Mouse (Mus musculus) CH12.LX (cell line): ENCODE data around the gene Aptx. TPM values are rescaled to one million over a fixed set of nuclear protein-coding genes. Genes with fewer than 3 reads are reported as not detected.

Source experiments
- DNase-seq: peaks from one replicate; pipeline ENCODE4 v3.0.0-alpha.2; 2013; ENCODE audit errors: extremely low read depth
- H3K27ac ChIP-seq: 2 replicates; pipeline ENCODE4 v1.5.1; 2012; ENCODE audit warnings: low read depth, mild to moderate bottlenecking, control low read depth, moderate library complexity; ENCODE audit not compliant: insufficient read depth
- H3K27me3 ChIP-seq: replicated peaks from 2 replicates; pipeline ENCODE3; 2012; ENCODE audit warnings: inconsistent platforms
- H3K36me3 ChIP-seq, 2 experiments: replicated peaks in 1 of 2; 2 replicates each; pipeline versions ENCODE3 to v1.6.1; 2012; ENCODE audit warnings: inconsistent platforms in 1 of 2, low read length in 1 of 2, mild to moderate bottlenecking in 1 of 2, mixed read lengths in 1 of 2, moderate library complexity in 1 of 2; ENCODE audit not compliant: control insufficient read depth in 1 of 2, insufficient read depth in 1 of 2
- H3K4me1 ChIP-seq, 2 experiments: 2 replicates each; pipeline ENCODE4 v1.6.1; 2012; ENCODE audit warnings: inconsistent platforms in 1 of 2, moderate library complexity in 1 of 2; ENCODE audit not compliant: insufficient read depth in 2 of 2, control insufficient read depth in 1 of 2
- H3K4me2 ChIP-seq: 2 replicates; pipeline ENCODE4 v1.6.1; 2012; ENCODE audit warnings: low read depth, mild to moderate bottlenecking, control low read depth; ENCODE audit not compliant: poor library complexity, insufficient read depth, severe bottlenecking
- H3K4me3 ChIP-seq, 3 experiments: fragments of 150-350 bp in 1 of 3; sonication (generic) in 1 of 3; replicated peaks in 1 of 3; 2 replicates each; pipeline versions ENCODE3 to v1.5.1; 2011 to 2012; ENCODE audit warnings: low read depth in 2 of 3, low read length in 2 of 3, mild to moderate bottlenecking in 2 of 3, moderate library complexity in 2 of 3, control low read depth in 1 of 3, improper control_type of control experiment in 1 of 3, inconsistent platforms in 1 of 3, mixed read lengths in 1 of 3; ENCODE audit not compliant: poor library complexity in 1 of 3
- H3K79me2 ChIP-seq: replicated peaks from 2 replicates; pipeline ENCODE4 v1.6.1; 2012; ENCODE audit warnings: mild to moderate bottlenecking, moderate library complexity; ENCODE audit not compliant: control insufficient read depth, poor library complexity, insufficient read depth, severe bottlenecking; ENCODE audit errors: extremely low read depth
- H3K9ac ChIP-seq: 2 replicates; pipeline ENCODE4 v1.6.1; 2012; ENCODE audit warnings: low read depth, mild to moderate bottlenecking, control low read depth, moderate library complexity; ENCODE audit not compliant: insufficient read depth
- H3K9me3 ChIP-seq: replicated peaks from 2 replicates; pipeline ENCODE3; 2012; ENCODE audit warnings: low read length, inconsistent platforms, mixed read lengths
- CHD1 ChIP-seq: IDR thresholded peaks from 2 replicates; pipeline ENCODE4 v1.6.1; 2012; ENCODE audit warnings: low read depth, low read length, improper control_type of control experiment, inconsistent platforms
- CTCF ChIP-seq, 2 experiments: IDR thresholded peaks in 1 of 2; conservative IDR thresholded peaks in 1 of 2; 2 replicates each; pipeline ENCODE4 v1.5.1; 2011 to 2012; ENCODE audit warnings: low read depth in 2 of 2, low read length in 2 of 2, improper control_type of control experiment in 1 of 2, inconsistent platforms in 1 of 2, mild to moderate bottlenecking in 1 of 2, moderate library complexity in 1 of 2
- EP300 ChIP-seq: IDR thresholded peaks from 2 replicates; pipeline ENCODE4 v1.6.1; 2011; ENCODE audit warnings: low read length, improper control_type of control experiment
- GABPA ChIP-seq: IDR thresholded peaks from 2 replicates; pipeline ENCODE4 v1.6.1; 2012; ENCODE audit warnings: low read depth, low read length, improper control_type of control experiment, inconsistent platforms; ENCODE audit not compliant: insufficient replicate concordance
- KAT2A ChIP-seq: IDR thresholded peaks from 2 replicates; pipeline ENCODE4 v1.6.1; 2012; ENCODE audit warnings: low read length, improper control_type of control experiment, inconsistent platforms; ENCODE audit not compliant: insufficient replicate concordance
- MAFK ChIP-seq: IDR thresholded peaks from 2 replicates; pipeline ENCODE4 v1.6.1; 2011; ENCODE audit warnings: low read length, improper control_type of control experiment; ENCODE audit not compliant: insufficient replicate concordance
- MAX ChIP-seq: IDR thresholded peaks from 2 replicates; pipeline ENCODE4 v1.6.1; 2011; ENCODE audit warnings: low read length, improper control_type of control experiment
- MEF2A ChIP-seq: IDR thresholded peaks from 2 replicates; pipeline ENCODE4 v1.6.1; 2014; ENCODE audit warnings: low read depth, mild to moderate bottlenecking, inconsistent platforms, low read length, improper control_type of control experiment, borderline replicate concordance
- MXI1 ChIP-seq: IDR thresholded peaks from 2 replicates; pipeline ENCODE4 v1.6.1; 2011; ENCODE audit warnings: mild to moderate bottlenecking, low read depth, low read length, improper control_type of control experiment
- NELFE ChIP-seq: IDR thresholded peaks from 2 replicates; pipeline ENCODE4 v1.6.1; 2011; ENCODE audit warnings: low read depth, low read length, improper control_type of control experiment
- PAX5 ChIP-seq: IDR thresholded peaks from 2 replicates; pipeline ENCODE4 v1.6.1; 2012; ENCODE audit warnings: low read length, inconsistent platforms, mixed read lengths
- POLR2AphosphoS2 ChIP-seq: IDR thresholded peaks from 2 replicates; pipeline ENCODE4 v1.6.1; 2011; ENCODE audit warnings: low read depth, low read length, improper control_type of control experiment
- RAD21 ChIP-seq: IDR thresholded peaks from 2 replicates; pipeline ENCODE4 v1.6.1; 2011; ENCODE audit warnings: low read depth, mild to moderate bottlenecking, low read length, improper control_type of control experiment, moderate library complexity
- SIN3A ChIP-seq: IDR thresholded peaks from 2 replicates; pipeline ENCODE4 v1.6.1; 2012; ENCODE audit warnings: low read length, improper control_type of control experiment, inconsistent platforms
- SMC3 ChIP-seq: IDR thresholded peaks from 2 replicates; pipeline ENCODE4 v1.6.1; 2011; ENCODE audit warnings: low read depth, low read length, improper control_type of control experiment
- TBP ChIP-seq: conservative IDR thresholded peaks from 2 replicates; pipeline ENCODE4 v1.6.1; 2011; ENCODE audit warnings: low read depth, low read length, improper control_type of control experiment
- USF2 ChIP-seq: conservative IDR thresholded peaks from 2 replicates; pipeline ENCODE4 v1.6.1; 2011; ENCODE audit warnings: low read depth, low read length, improper control_type of control experiment
- ZC3H11A ChIP-seq: IDR thresholded peaks from 2 replicates; pipeline ENCODE4 v1.6.1; 2012; ENCODE audit warnings: low read depth, mild to moderate bottlenecking, inconsistent platforms, low read length, improper control_type of control experiment
- dilution Hi-C: fragments of 300-500 bp; cut with MboI; formaldehyde crosslinking; loops from 2 replicates; pipeline ENCODE4 v1.14.3; 2020; ENCODE audit warnings: low sequenced_read_pairs; ENCODE audit not compliant: extremely low pct_unique_long_range_greater_than_20kb, extremely low pct_ligation_motif_present
- in situ Hi-C: fragments of 300-500 bp; cut with MboI; formaldehyde crosslinking; loops from 3 replicates; pipeline ENCODE4 v1.14.3; 2019; ENCODE audit warnings: low sequenced_read_pairs, low pct_ligation_motif_present, low pct_unique_long_range_greater_than_20kb, mixed read lengths
- polyA plus RNA-seq: library from polyadenylated mRNA; unstranded; fragments of >175 nt; gene quantifications from 2 replicates; pipeline ENCODE4 v1.2.1, GENCODE M21; 2012; ENCODE audit warnings: low read depth; ENCODE audit not compliant: insufficient read length
- total RNA-seq, 2 experiments: library from RNA; depleted of rRNA; stranded (reverse); fragments of 300-350 nt in 1 of 2; fragments of >200 nt in 1 of 2; gene quantifications; 2 replicates each; pipeline ENCODE4 v1.2.3; 2012 to 2014

The Aptx gene
- total and polyA plus RNA-seq, 3 experiments, result 15.1 to 20.2 (median 16.6) TPM

- TF ChIP-seq GABPA (no peak), POLR2AphosphoS2 (0 out of 2 replicates have a peak, but pooled peaks have one; percentile 24)
- peaks cover 43 to 84% of the 10 kb centered on the region in 2 experiments for H3K36me3 ChIP-seq
- H3K27ac ChIP-seq, result no peak overlapping the region
- H3K27me3 ChIP-seq, result no peaks in the 10 kb centered on the region
- dilution Hi-C loops, result no loop called here
- no peak for DNase-seq
- in situ Hi-C loops, result no loop called here
- H3K4me3 ChIP-seq, result no peak overlapping the region
- H3K79me2 ChIP-seq, result peaks cover 4% of the 10 kb centered on the region; the same call in 1 of the 2 replicates
- no peak overlapping the region for H3K9ac ChIP-seq
- H3K4me2 ChIP-seq, result no peak overlapping the region
- no peaks in the 10 kb centered on the region for H3K9me3 ChIP-seq
- H3K4me1 ChIP-seq, result peaks cover 0 to 3% of the 10 kb centered on the region in 2 experiments; a peak in 1 of 4 replicates
These were observed 32.4 kb upstream of the Aptx start for GRCm38 (mm10) chr4:40735351-40735750.

- Histone ChIP-seq H3K36me3 (peaks cover 45 to 85% of the 10 kb centered on the region in 2 experiments), H3K9ac (no peak overlapping the region)
- dilution Hi-C loops, result no loop called here
These were observed 28.3 kb upstream of the Aptx start for GRCm38 (mm10) chr4:40731262-40731661.

GRCm38 (mm10) chr4:40727247-40727646 lies 24.3 kb upstream of the Aptx start:
- Histone ChIP-seq H3K27ac (no peak overlapping the region), H3K4me2 (no peak overlapping the region), H3K36me3 (peaks cover 46 to 78% of the 10 kb centered on the region in 2 experiments), H3K27me3 (no peaks in the 10 kb centered on the region), H3K9ac (no peak overlapping the region), H3K9me3 (no peaks in the 10 kb centered on the region), H3K4me1 (peaks cover 0 to 38% of the 10 kb centered on the region in 2 experiments; a peak in 2 of 4 replicates), H3K79me2 (peaks cover 50% of the 10 kb centered on the region), H3K4me3 (no peak overlapping the region)
- dilution Hi-C loops, result no loop called here
- in situ Hi-C loops, result no loop called here
- TF ChIP-seq EP300 (no peak), CTCF (conservative IDR thresholded peaks at IDR 0.05 in 1 of 2, IDR thresholded peaks at IDR 0.05 in 1 of 2; ENCODE audit: low read depth in 2 of 2, low read length in 2 of 2) (peak in 1 of 2 experiments; percentile 63; a peak in 2 of 4 replicates), KAT2A (no peak), ZC3H11A (no peak), PAX5 (no peak), SMC3 (peak; percentile 23), RAD21 (peak; percentile 3)
- peak; percentile 42 for DNase-seq

More at GRCm38 (mm10) chr4:40731262-40731661, 28.3 kb upstream of the Aptx start:
- H3K27ac ChIP-seq, result no peak overlapping the region
- H3K4me2 ChIP-seq, result no peak overlapping the region
- DNase-seq, result no peak
- no peak overlapping the region for H3K4me3 ChIP-seq
- in situ Hi-C loops, result no loop called here
- H3K9me3 ChIP-seq, result no peaks in the 10 kb centered on the region
- H3K27me3 ChIP-seq, result no peaks in the 10 kb centered on the region
- peaks cover 0 to 18% of the 10 kb centered on the region in 2 experiments; a peak in 2 of 4 replicates for H3K4me1 ChIP-seq
- H3K79me2 ChIP-seq, result peaks cover 24% of the 10 kb centered on the region
- TF ChIP-seq NELFE, result no peak
- TF ChIP-seq CHD1, result no peak
- TF ChIP-seq SIN3A, result no peak
- no peak for TF ChIP-seq MXI1
- no peak for TF ChIP-seq POLR2AphosphoS2
- TF ChIP-seq EP300, result no peak
- no peak for TF ChIP-seq USF2
- no peak for TF ChIP-seq TBP
- no peak for TF ChIP-seq MAX
- no peak for TF ChIP-seq KAT2A
- no peak for TF ChIP-seq MEF2A
- TF ChIP-seq MAFK, result no peak
